Mouse (Mus musculus): ENCODE results near the gene Oxt. TPM values are rescaled to one million over a fixed set of nuclear protein-coding genes. Genes with fewer than 3 reads are reported as not detected.

Oxt gene
- total RNA-seq, 1 experiment: 0.45 TPM

DNA sequence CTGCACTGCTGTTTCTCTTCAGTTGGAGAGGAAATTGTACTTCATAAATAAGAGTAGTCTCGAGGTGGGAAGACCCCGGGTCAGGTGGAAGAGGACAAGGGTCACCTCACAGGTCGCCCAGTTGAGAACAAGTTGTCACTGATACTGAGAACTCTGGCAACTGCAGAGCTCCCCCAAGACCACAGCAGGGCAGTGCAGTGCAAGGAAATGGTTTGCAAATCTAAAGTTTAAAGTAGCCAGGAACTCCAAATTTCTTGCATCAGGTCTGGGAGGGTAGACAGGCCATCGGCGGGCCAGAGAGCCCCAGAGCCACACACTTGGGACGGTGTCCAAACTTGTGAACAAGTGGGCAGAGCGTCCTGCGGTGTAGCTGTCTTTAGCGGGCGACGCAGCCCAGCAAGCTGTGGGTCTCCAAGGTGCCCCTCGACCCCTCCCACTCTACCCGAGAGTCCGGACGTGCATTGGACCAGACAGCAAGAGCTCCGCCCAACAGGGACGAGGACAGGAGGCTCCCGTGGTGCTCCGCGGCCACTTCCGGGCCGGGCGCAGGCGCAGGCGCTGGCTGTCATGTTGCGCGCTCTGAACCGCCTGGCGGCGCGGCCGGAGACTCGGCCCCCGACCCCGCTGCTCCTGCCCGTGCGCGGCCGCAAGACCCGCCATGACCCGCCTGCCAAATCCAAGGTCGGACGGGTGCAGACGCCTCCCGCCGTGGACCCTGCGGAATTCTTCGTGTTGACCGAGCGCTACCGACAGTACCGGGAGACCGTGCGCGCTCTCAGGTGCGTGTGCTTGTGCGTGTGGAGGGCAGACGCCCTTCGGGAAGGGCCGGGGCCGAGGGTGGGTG is 12.5 kb upstream of the Oxt start, which contains the start of gene Mrps26:
TSS of gene Mrps26 (plus strand) at position 531 of the 844 bp plus-strand sequence.
- no peak within 1 kb of the TSS for H3K27ac ChIP-seq (ENCODE audit: insufficient read depth, low read depth, low read length, poor library complexity, severe bottlenecking)
- no peak for TF ChIP-seq MAFK (IDR thresholded peaks at IDR 0.05; ENCODE audit: insufficient read depth, low read depth, low read length)
- TF ChIP-seq HCFC1 (IDR thresholded peaks at IDR 0.05; ENCODE audit: borderline replicate concordance, insufficient read depth, low read length): peak; percentile 59
- in situ Hi-C loops (cut with MboI; ENCODE audit: low sequenced_read_pairs in 2 of 2, unreplicated experiment in 2 of 2): no loop called here

DNA sequence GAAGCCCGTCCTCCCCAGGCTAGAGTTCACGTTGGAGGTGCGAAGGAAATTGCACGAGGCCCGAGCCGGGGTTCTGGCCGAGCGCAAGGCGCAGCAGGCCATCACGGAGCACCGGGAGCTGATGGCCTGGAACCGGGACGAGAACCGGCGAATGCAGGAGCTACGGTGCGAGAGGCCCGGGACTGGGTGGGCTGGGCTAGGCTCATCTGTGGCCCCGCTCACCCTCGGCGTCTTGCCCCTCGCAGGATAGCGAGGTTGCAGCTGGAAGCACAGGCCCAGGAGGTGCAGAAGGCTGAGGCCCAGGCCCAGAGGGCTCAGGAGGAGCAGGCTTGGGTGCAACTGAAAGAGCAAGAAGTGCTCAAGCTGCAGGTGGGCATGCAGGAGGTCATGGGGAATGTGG is 11.9 kb upstream of the Oxt start:
- Histone ChIP-seq H3K36me3 (ENCODE audit: control insufficient read depth, insufficient read depth, low read length, poor library complexity, severe bottlenecking) (peaks cover 6% of the 10 kb centered on the region; the same call in 1 of the 2 replicates), H3K4me3 (ENCODE audit: insufficient read depth in 1 of 2, low read depth in 1 of 2, low read length in 2 of 2, poor library complexity in 1 of 2, severe bottlenecking in 1 of 2) (peak overlapping the region; percentile 92), H3K9me3 (ENCODE audit: control insufficient read depth, insufficient read depth, low read depth, low read length) (no peaks in the 10 kb centered on the region), H3K4me1 (ENCODE audit: control insufficient read depth in 2 of 2, insufficient read depth in 2 of 2, low read length in 2 of 2, poor library complexity in 1 of 2) (peaks cover 0 to 9% of the 10 kb centered on the region in 2 experiments; a peak in 2 of 4 replicates), H3K9ac (ENCODE audit: insufficient read depth, low read depth, low read length, poor library complexity, severe bottlenecking) (peak overlapping the region; percentile 91), H3K27ac (ENCODE audit: insufficient read depth, low read depth, low read length, poor library complexity, severe bottlenecking) (no peak overlapping the region)
- no peak for DNase-seq (ENCODE audit: low read depth, low spot score)
- TF ChIP-seq ZNF384 (IDR thresholded peaks at IDR 0.05; ENCODE audit: low read depth, low read length): no peak
- no peak for TF ChIP-seq HCFC1 (IDR thresholded peaks at IDR 0.05; ENCODE audit: borderline replicate concordance, insufficient read depth, low read length)
- TF ChIP-seq ZC3H11A (IDR thresholded peaks at IDR 0.05; ENCODE audit: borderline replicate concordance, low read depth, low read length): no peak
- TF ChIP-seq MAFK (IDR thresholded peaks at IDR 0.05; ENCODE audit: insufficient read depth, low read depth, low read length): no peak
- TF ChIP-seq CHD2 (IDR thresholded peaks at IDR 0.05; ENCODE audit: low read depth, low read length): no peak
- in situ Hi-C loops (cut with MboI; ENCODE audit: low sequenced_read_pairs in 2 of 2, unreplicated experiment in 2 of 2): no loop called here

More for the DNA sequence above, 12.5 kb upstream of the Oxt start, which contains the start of gene Mrps26:
- DNase-seq (ENCODE audit: low read depth, low spot score): peak; percentile 90
- peaks cover 0 to 9% of the 10 kb centered on the region in 2 experiments; a peak in 2 of 4 replicates for H3K4me1 ChIP-seq (ENCODE audit: control insufficient read depth in 2 of 2, insufficient read depth in 2 of 2, low read length in 2 of 2, poor library complexity in 1 of 2)
- H3K36me3 ChIP-seq (ENCODE audit: control insufficient read depth, insufficient read depth, low read length, poor library complexity, severe bottlenecking): peaks cover 6% of the 10 kb centered on the region; the same call in 1 of the 2 replicates
- peak within 1 kb of the TSS; percentile 91 for H3K9ac ChIP-seq (ENCODE audit: insufficient read depth, low read depth, low read length, poor library complexity, severe bottlenecking)
- H3K4me3 ChIP-seq (ENCODE audit: insufficient read depth in 1 of 2, low read depth in 1 of 2, low read length in 2 of 2, poor library complexity in 1 of 2, severe bottlenecking in 1 of 2): peak within 1 kb of the TSS; percentile 92
- H3K9me3 ChIP-seq (ENCODE audit: control insufficient read depth, insufficient read depth, low read depth, low read length): no peaks in the 10 kb centered on the region

DNA sequence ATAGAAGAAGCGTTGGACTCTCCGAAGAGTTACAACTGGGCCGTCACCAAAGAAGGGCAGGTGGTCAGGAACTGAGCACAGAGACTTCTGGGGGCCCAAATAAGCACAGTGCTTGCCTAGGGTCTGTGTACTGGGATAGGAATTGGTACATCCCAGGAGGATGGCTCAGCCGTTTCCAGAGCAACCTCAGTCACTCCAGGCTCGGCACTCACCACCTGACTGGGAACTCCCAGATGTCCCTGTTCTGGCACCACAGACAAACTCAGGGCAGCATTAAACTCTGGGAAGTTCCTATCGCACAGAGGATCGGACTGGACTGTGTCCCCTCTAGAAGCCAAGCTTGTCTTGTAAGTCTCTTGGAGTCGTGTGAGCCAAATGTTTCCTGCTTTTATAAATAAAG is 11.0 kb upstream of the Oxt start:
- peak overlapping the region; percentile 91; the same call in 1 of the 2 replicates for H3K9ac ChIP-seq (ENCODE audit: insufficient read depth, low read depth, low read length, poor library complexity, severe bottlenecking)
- TF ChIP-seq MAFK (IDR thresholded peaks at IDR 0.05; ENCODE audit: insufficient read depth, low read depth, low read length): no peak
- no peak for TF ChIP-seq CHD2 (IDR thresholded peaks at IDR 0.05; ENCODE audit: low read depth, low read length)
- TF ChIP-seq ZC3H11A (IDR thresholded peaks at IDR 0.05; ENCODE audit: borderline replicate concordance, low read depth, low read length): no peak
- no peak for TF ChIP-seq HCFC1 (IDR thresholded peaks at IDR 0.05; ENCODE audit: borderline replicate concordance, insufficient read depth, low read length)
- TF ChIP-seq ZNF384 (IDR thresholded peaks at IDR 0.05; ENCODE audit: low read depth, low read length): no peak
- H3K36me3 ChIP-seq (ENCODE audit: control insufficient read depth, insufficient read depth, low read length, poor library complexity, severe bottlenecking): peaks cover 6% of the 10 kb centered on the region; the same call in 1 of the 2 replicates
- H3K27ac ChIP-seq (ENCODE audit: insufficient read depth, low read depth, low read length, poor library complexity, severe bottlenecking): no peak overlapping the region
- DNase-seq (ENCODE audit: low read depth, low spot score): no peak
- H3K9me3 ChIP-seq (ENCODE audit: control insufficient read depth, insufficient read depth, low read depth, low read length): no peaks in the 10 kb centered on the region
- in situ Hi-C loops (cut with MboI; ENCODE audit: low sequenced_read_pairs in 2 of 2, unreplicated experiment in 2 of 2): no loop called here
- no peak overlapping the region; a peak in 1 of 4 replicates for H3K4me3 ChIP-seq (ENCODE audit: insufficient read depth in 1 of 2, low read depth in 1 of 2, low read length in 2 of 2, poor library complexity in 1 of 2, severe bottlenecking in 1 of 2)
- H3K4me1 ChIP-seq (ENCODE audit: control insufficient read depth in 2 of 2, insufficient read depth in 2 of 2, low read length in 2 of 2, poor library complexity in 1 of 2): peaks cover 0 to 9% of the 10 kb centered on the region in 2 experiments; a peak in 2 of 4 replicates

DNA sequence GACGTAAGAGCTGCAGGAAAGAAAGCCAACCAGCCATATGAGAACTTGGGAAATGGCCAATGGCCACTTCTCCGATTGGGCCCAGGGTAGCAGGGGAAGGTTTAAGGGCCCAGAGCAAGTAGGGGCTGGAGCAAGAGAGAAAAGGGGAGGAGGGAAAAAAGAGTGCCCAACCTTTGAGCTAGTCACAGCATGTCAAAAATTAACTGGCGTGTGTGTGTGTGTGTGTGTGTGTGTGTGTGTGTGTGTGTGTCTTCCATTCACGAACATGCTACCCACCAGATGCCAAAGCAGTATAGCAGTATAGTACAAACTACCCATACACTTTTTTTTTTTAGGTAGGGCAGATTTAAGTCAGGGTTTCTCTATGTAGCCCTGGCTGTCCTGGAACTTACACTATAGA is 7.1 kb upstream of the Oxt start:
- Histone ChIP-seq H3K4me3 (ENCODE audit: insufficient read depth in 1 of 2, low read depth in 1 of 2, low read length in 2 of 2, poor library complexity in 1 of 2, severe bottlenecking in 1 of 2) (no peak overlapping the region), H3K9ac (ENCODE audit: insufficient read depth, low read depth, low read length, poor library complexity, severe bottlenecking) (no peak overlapping the region), H3K9me3 (ENCODE audit: control insufficient read depth, insufficient read depth, low read depth, low read length) (no peaks in the 10 kb centered on the region), H3K4me1 (ENCODE audit: control insufficient read depth in 2 of 2, insufficient read depth in 2 of 2, low read length in 2 of 2, poor library complexity in 1 of 2) (peaks cover 0 to 9% of the 10 kb centered on the region in 2 experiments; a peak in 2 of 4 replicates), H3K27ac (ENCODE audit: insufficient read depth, low read depth, low read length, poor library complexity, severe bottlenecking) (no peak overlapping the region), H3K36me3 (ENCODE audit: control insufficient read depth, insufficient read depth, low read length, poor library complexity, severe bottlenecking) (peaks cover 6% of the 10 kb centered on the region; the same call in 1 of the 2 replicates)
- TF ChIP-seq MAFK (IDR thresholded peaks at IDR 0.05; ENCODE audit: insufficient read depth, low read depth, low read length) (no peak), ZC3H11A (IDR thresholded peaks at IDR 0.05; ENCODE audit: borderline replicate concordance, low read depth, low read length) (no peak), HCFC1 (IDR thresholded peaks at IDR 0.05; ENCODE audit: borderline replicate concordance, insufficient read depth, low read length) (no peak), ZNF384 (IDR thresholded peaks at IDR 0.05; ENCODE audit: low read depth, low read length) (no peak)
- DNase-seq (ENCODE audit: low read depth, low spot score): no peak
- in situ Hi-C loops (cut with MboI; ENCODE audit: low sequenced_read_pairs in 2 of 2, unreplicated experiment in 2 of 2): no loop called here

All from ES-E14 (cell line).